Mouse (Mus musculus) MEL (cell line): ENCODE measurements around the gene Entpd7.

Experiments used
- BHLHE40 ChIP-seq: IDR thresholded peaks from 2 replicates; pipeline ENCODE4 v1.6.1; 2012; ENCODE audit warnings: low read depth, mild to moderate bottlenecking, inconsistent platforms, low read length, improper control_type of control experiment, borderline replicate concordance
- CTCF ChIP-seq, 3 experiments: IDR thresholded peaks in 2 of 3; conservative IDR thresholded peaks in 1 of 3; 2 replicates each; pipeline ENCODE4 v1.5.1; 2011 to 2012; ENCODE audit warnings: low read length in 3 of 3, low read depth in 2 of 3, mild to moderate bottlenecking in 2 of 3, improper control_type of control experiment in 1 of 3, inconsistent platforms in 1 of 3, mixed read lengths in 1 of 3, moderate library complexity in 1 of 3; ENCODE audit not compliant: control insufficient read depth in 1 of 3, insufficient read depth in 1 of 3, poor library complexity in 1 of 3, severe bottlenecking in 1 of 3
- KAT2A ChIP-seq: conservative IDR thresholded peaks from 2 replicates; pipeline ENCODE4 v1.6.1; 2012; ENCODE audit warnings: low read depth, low read length, improper control_type of control experiment, inconsistent platforms
- NRF1 ChIP-seq: IDR thresholded peaks from 2 replicates; pipeline ENCODE4 v1.6.1; 2014; ENCODE audit warnings: low read depth, mild to moderate bottlenecking, inconsistent platforms, low read length, improper control_type of control experiment, moderate library complexity; ENCODE audit not compliant: poor library complexity, insufficient read depth, severe bottlenecking
- POLR2A ChIP-seq, 2 experiments: IDR thresholded peaks; 2 replicates each; pipeline ENCODE4 v1.6.1; 2011 to 2012; ENCODE audit warnings: low read length in 2 of 2, mild to moderate bottlenecking in 2 of 2, control low read depth in 1 of 2, improper control_type of control experiment in 1 of 2, low read depth in 1 of 2, moderate library complexity in 1 of 2; ENCODE audit not compliant: control insufficient read depth in 1 of 2, insufficient read depth in 1 of 2, poor library complexity in 1 of 2
- POLR2AphosphoS5 ChIP-seq: IDR thresholded peaks from 2 replicates; pipeline ENCODE4 v1.6.1; 2012; ENCODE audit warnings: low read depth, borderline replicate concordance, mild to moderate bottlenecking, inconsistent platforms, low read length, moderate library complexity, mixed read lengths
- RAD21 ChIP-seq: IDR thresholded peaks from 2 replicates; pipeline ENCODE4 v1.6.1; 2011; ENCODE audit warnings: mild to moderate bottlenecking, low read depth, low read length, improper control_type of control experiment
- SIN3A ChIP-seq: IDR thresholded peaks from 2 replicates; pipeline ENCODE4 v1.6.1; 2012; ENCODE audit warnings: low read length, improper control_type of control experiment, inconsistent platforms
- UBTF ChIP-seq: IDR thresholded peaks from 2 replicates; pipeline ENCODE4 v1.6.1; 2012; ENCODE audit warnings: low read depth, mild to moderate bottlenecking, inconsistent platforms, low read length, improper control_type of control experiment, moderate library complexity, borderline replicate concordance; ENCODE audit not compliant: insufficient read depth
- USF2 ChIP-seq, 2 experiments: IDR thresholded peaks; 2 replicates each; pipeline ENCODE4 v1.6.1; 2011 to 2012; ENCODE audit warnings: improper control_type of control experiment in 2 of 2, low read length in 2 of 2, borderline replicate concordance in 1 of 2, inconsistent platforms in 1 of 2, low read depth in 1 of 2, mild to moderate bottlenecking in 1 of 2; ENCODE audit not compliant: insufficient read depth in 1 of 2
- ZNF384 ChIP-seq: IDR thresholded peaks from 2 replicates; pipeline ENCODE4 v1.6.1; 2012; ENCODE audit warnings: low read depth, mild to moderate bottlenecking, inconsistent platforms, low read length, improper control_type of control experiment

- TF ChIP-seq ZNF384 (no peak), CTCF (IDR thresholded peaks at IDR 0.05 in 2 of 3, conservative IDR thresholded peaks at IDR 0.05 in 1 of 3; ENCODE audit: control insufficient read depth in 1 of 3, insufficient read depth in 1 of 3, low read depth in 2 of 3, low read length in 3 of 3, poor library complexity in 1 of 3, severe bottlenecking in 1 of 3) (no peak), POLR2A (IDR thresholded peaks at IDR 0.05; ENCODE audit: control insufficient read depth in 1 of 2, insufficient read depth in 1 of 2, low read depth in 1 of 2, low read length in 2 of 2, poor library complexity in 1 of 2) (no peak), BHLHE40 (no peak), USF2 (IDR thresholded peaks at IDR 0.05; ENCODE audit: borderline replicate concordance in 1 of 2, insufficient read depth in 1 of 2, low read depth in 1 of 2, low read length in 2 of 2) (no peak), UBTF (no peak), POLR2AphosphoS5 (no peak), SIN3A (no peak), KAT2A (no peak), NRF1 (no peak), RAD21 (no peak)
Measured at GRCm38 (mm10) chr19:43704211-43704610, 14.7 kb downstream of the Entpd7 start.
